Mouse (Mus musculus): ENCODE data around the gene Dagla. TPM values are rescaled to one million over a fixed set of nuclear protein-coding genes. Genes with fewer than 3 reads are reported as not detected.

Dagla gene
- polyA plus RNA-seq, 1 experiment from 2014 or later, result 0.98 TPM

- Histone ChIP-seq H3K9me3 (replicated peaks; ENCODE audit: control insufficient read depth, low read length) (no peaks in the 10 kb centered on the region), H3K4me1 (ENCODE audit: control insufficient read depth, insufficient read depth, low read length) (no peaks in the 10 kb centered on the region), H3K36me3 (replicated peaks; ENCODE audit: control insufficient read depth, insufficient read depth, low read depth, low read length) (no peaks in the 10 kb centered on the region), H3K4me2 (ENCODE audit: low read depth, low read length) (no peak overlapping the region), H3K4me3 (ENCODE audit: low read depth, low read length) (no peak overlapping the region), H3K27ac (replicated peaks; ENCODE audit: low read depth, low read length) (no peak overlapping the region), H3K9ac (replicated peaks; ENCODE audit: low read length) (no peak overlapping the region), H3K27me3 (ENCODE audit: control insufficient read depth, insufficient read depth, low read length) (no peaks in the 10 kb centered on the region)
- 80% methylated on average over 5 of the region's 5 CpGs for WGBS
- ATAC-seq (replicated peaks; ENCODE audit: insufficient number of reproducible peaks, low FRiP score, low TSS enrichment, low read depth), result no peak
- no peak for DNase-seq (ENCODE audit: low spot score)
These were observed 19.2 kb upstream of the Dagla start for GRCm38 (mm10) chr19:10323860-10324259.

- Histone ChIP-seq H3K9me3 (replicated peaks; ENCODE audit: control insufficient read depth, low read length) (no peaks in the 10 kb centered on the region), H3K4me1 (ENCODE audit: control insufficient read depth, insufficient read depth, low read length) (no peaks in the 10 kb centered on the region), H3K4me2 (ENCODE audit: low read depth, low read length) (no peak overlapping the region), H3K4me3 (ENCODE audit: low read depth, low read length) (no peak overlapping the region), H3K27me3 (ENCODE audit: control insufficient read depth, insufficient read depth, low read length) (no peaks in the 10 kb centered on the region), H3K36me3 (replicated peaks; ENCODE audit: control insufficient read depth, insufficient read depth, low read depth, low read length) (no peaks in the 10 kb centered on the region), H3K9ac (replicated peaks; ENCODE audit: low read length) (no peak overlapping the region), H3K27ac (replicated peaks; ENCODE audit: low read depth, low read length) (no peak overlapping the region)
- ATAC-seq (replicated peaks; ENCODE audit: insufficient number of reproducible peaks, low FRiP score, low TSS enrichment, low read depth), result no peak
- WGBS, result 49% methylated on average over 9 of the region's 9 CpGs
- DNase-seq (ENCODE audit: low spot score), result no peak
These were observed 18.7 kb upstream of the Dagla start for GRCm38 (mm10) chr19:10323362-10323837.

- Histone ChIP-seq H3K27me3 (ENCODE audit: control insufficient read depth, insufficient read depth, low read length) (no peaks in the 10 kb centered on the region), H3K4me2 (ENCODE audit: low read depth, low read length) (no peak overlapping the region), H3K9ac (replicated peaks; ENCODE audit: low read length) (no peak overlapping the region), H3K36me3 (replicated peaks; ENCODE audit: control insufficient read depth, insufficient read depth, low read depth, low read length) (no peaks in the 10 kb centered on the region), H3K4me1 (ENCODE audit: control insufficient read depth, insufficient read depth, low read length) (no peaks in the 10 kb centered on the region), H3K4me3 (ENCODE audit: low read depth, low read length) (no peak overlapping the region), H3K9me3 (replicated peaks; ENCODE audit: control insufficient read depth, low read length) (no peaks in the 10 kb centered on the region), H3K27ac (replicated peaks; ENCODE audit: low read depth, low read length) (no peak overlapping the region)
- no peak for DNase-seq (ENCODE audit: low spot score)
- WGBS, result 57% methylated on average over 4 of the region's 4 CpGs
- no peak for ATAC-seq (replicated peaks; ENCODE audit: insufficient number of reproducible peaks, low FRiP score, low TSS enrichment, low read depth)
These were observed 13.1 kb upstream of the Dagla start for GRCm38 (mm10) chr19:10317795-10318194.

GRCm38 (mm10) chr19:10317358-10317757, 12.7 kb upstream of the Dagla start:
- ATAC-seq (replicated peaks; ENCODE audit: insufficient number of reproducible peaks, low FRiP score, low TSS enrichment, low read depth), result no peak

GRCm38 (mm10) chr19:10316956-10317355, 12.3 kb upstream of the Dagla start:
- H3K9me3 ChIP-seq (replicated peaks; ENCODE audit: control insufficient read depth, low read length), result no peaks in the 10 kb centered on the region
- H3K9ac ChIP-seq (replicated peaks; ENCODE audit: low read length), result no peak overlapping the region
- no peaks in the 10 kb centered on the region for H3K27me3 ChIP-seq (ENCODE audit: control insufficient read depth, insufficient read depth, low read length)
- DNase-seq (ENCODE audit: low spot score), result no peak
- WGBS, result 54% methylated on average over 4 of the region's 4 CpGs
- ATAC-seq (replicated peaks; ENCODE audit: insufficient number of reproducible peaks, low FRiP score, low TSS enrichment, low read depth), result no peak
- no peaks in the 10 kb centered on the region for H3K4me1 ChIP-seq (ENCODE audit: control insufficient read depth, insufficient read depth, low read length)
- H3K4me2 ChIP-seq (ENCODE audit: low read depth, low read length), result no peak overlapping the region
- H3K4me3 ChIP-seq (ENCODE audit: low read depth, low read length), result no peak overlapping the region
- no peaks in the 10 kb centered on the region for H3K36me3 ChIP-seq (replicated peaks; ENCODE audit: control insufficient read depth, insufficient read depth, low read depth, low read length)
- no peak overlapping the region for H3K27ac ChIP-seq (replicated peaks; ENCODE audit: low read depth, low read length)

More at GRCm38 (mm10) chr19:10317358-10317757, 12.7 kb upstream of the Dagla start:
- Histone ChIP-seq H3K4me3 (ENCODE audit: low read depth, low read length) (no peak overlapping the region), H3K4me2 (ENCODE audit: low read depth, low read length) (no peak overlapping the region), H3K36me3 (replicated peaks; ENCODE audit: control insufficient read depth, insufficient read depth, low read depth, low read length) (no peaks in the 10 kb centered on the region), H3K9ac (replicated peaks; ENCODE audit: low read length) (no peak overlapping the region), H3K27ac (replicated peaks; ENCODE audit: low read depth, low read length) (no peak overlapping the region), H3K4me1 (ENCODE audit: control insufficient read depth, insufficient read depth, low read length) (no peaks in the 10 kb centered on the region), H3K9me3 (replicated peaks; ENCODE audit: control insufficient read depth, low read length) (no peaks in the 10 kb centered on the region), H3K27me3 (ENCODE audit: control insufficient read depth, insufficient read depth, low read length) (no peaks in the 10 kb centered on the region)
- no peak for DNase-seq (ENCODE audit: low spot score)
- WGBS, result 71% methylated on average over 2 of the region's 2 CpGs

- Histone ChIP-seq H3K4me2 (ENCODE audit: low read depth, low read length) (no peak overlapping the region), H3K4me3 (ENCODE audit: low read depth, low read length) (no peak overlapping the region), H3K4me1 (ENCODE audit: control insufficient read depth, insufficient read depth, low read length) (no peaks in the 10 kb centered on the region), H3K9ac (replicated peaks; ENCODE audit: low read length) (no peak overlapping the region), H3K36me3 (replicated peaks; ENCODE audit: control insufficient read depth, insufficient read depth, low read depth, low read length) (no peaks in the 10 kb centered on the region), H3K27me3 (ENCODE audit: control insufficient read depth, insufficient read depth, low read length) (no peaks in the 10 kb centered on the region), H3K27ac (replicated peaks; ENCODE audit: low read depth, low read length) (no peak overlapping the region), H3K9me3 (replicated peaks; ENCODE audit: control insufficient read depth, low read length) (no peaks in the 10 kb centered on the region)
- WGBS, result 76% methylated on average over 8 of the region's 8 CpGs
- no peak for DNase-seq (ENCODE audit: low spot score)
- no peak for ATAC-seq (replicated peaks; ENCODE audit: insufficient number of reproducible peaks, low FRiP score, low TSS enrichment, low read depth)
These were observed 7.4 kb upstream of the Dagla start for GRCm38 (mm10) chr19:10312072-10312471.

GRCm38 (mm10) chr19:10308990-10309389, 4.3 kb upstream of the Dagla start:
- no peak overlapping the region for H3K4me2 ChIP-seq (ENCODE audit: low read depth, low read length)
- WGBS, result 69% methylated on average over 2 of the region's 2 CpGs
- ATAC-seq (replicated peaks; ENCODE audit: insufficient number of reproducible peaks, low FRiP score, low TSS enrichment, low read depth), result no peak

GRCm38 (mm10) chr19:10307941-10308340, 3.3 kb upstream of the Dagla start:
- H3K36me3 ChIP-seq (replicated peaks; ENCODE audit: control insufficient read depth, insufficient read depth, low read depth, low read length), result no peaks in the 10 kb centered on the region
- H3K27ac ChIP-seq (replicated peaks; ENCODE audit: low read depth, low read length), result no peak overlapping the region
- H3K4me3 ChIP-seq (ENCODE audit: low read depth, low read length), result no peak overlapping the region
- H3K9ac ChIP-seq (replicated peaks; ENCODE audit: low read length), result no peak overlapping the region
- WGBS, result 46% methylated on average over 6 of the region's 6 CpGs
- H3K4me2 ChIP-seq (ENCODE audit: low read depth, low read length), result no peak overlapping the region
- no peaks in the 10 kb centered on the region for H3K9me3 ChIP-seq (replicated peaks; ENCODE audit: control insufficient read depth, low read length)
- H3K4me1 ChIP-seq (ENCODE audit: control insufficient read depth, insufficient read depth, low read length), result no peaks in the 10 kb centered on the region
- no peak for ATAC-seq (replicated peaks; ENCODE audit: insufficient number of reproducible peaks, low FRiP score, low TSS enrichment, low read depth)
- no peaks in the 10 kb centered on the region; the same call in 1 of the 2 replicates for H3K27me3 ChIP-seq (ENCODE audit: control insufficient read depth, insufficient read depth, low read length)
- DNase-seq (ENCODE audit: low spot score), result no peak

More at GRCm38 (mm10) chr19:10308990-10309389, 4.3 kb upstream of the Dagla start:
- no peak for DNase-seq (ENCODE audit: low spot score)
- Histone ChIP-seq H3K4me1 (ENCODE audit: control insufficient read depth, insufficient read depth, low read length) (no peaks in the 10 kb centered on the region), H3K4me3 (ENCODE audit: low read depth, low read length) (no peak overlapping the region), H3K27ac (replicated peaks; ENCODE audit: low read depth, low read length) (no peak overlapping the region), H3K9ac (replicated peaks; ENCODE audit: low read length) (no peak overlapping the region), H3K36me3 (replicated peaks; ENCODE audit: control insufficient read depth, insufficient read depth, low read depth, low read length) (no peaks in the 10 kb centered on the region), H3K27me3 (ENCODE audit: control insufficient read depth, insufficient read depth, low read length) (no peaks in the 10 kb centered on the region; the same call in 1 of the 2 replicates), H3K9me3 (replicated peaks; ENCODE audit: control insufficient read depth, low read length) (no peaks in the 10 kb centered on the region)

Data from embryonic facial prominence, embryonic 11.5 days (tissue).